Mouse (Mus musculus): ENCODE results near the gene Adamtsl3. TPM values are rescaled to one million over a fixed set of nuclear protein-coding genes. Genes with fewer than 3 reads are reported as not detected.
A peak's percentile ranks its signal among the peaks of the same experiment; 100 is the strongest.

Adamtsl3 gene
- total and polyA plus RNA-seq, 3 experiments: 2.0 to 9.2 (median 6.2) TPM

- DNase-seq: peak; percentile 53 to 63
- peak; percentile 64; the same call in 1 of the 2 replicates for TF ChIP-seq EP300 (IDR thresholded peaks at IDR 0.05; ENCODE audit: insufficient read depth, low read depth, low read length)
- no peak for TF ChIP-seq POLR2A (IDR thresholded peaks at IDR 0.05; ENCODE audit: insufficient read depth, low read depth, low read length)
- TF ChIP-seq CTCF (IDR thresholded peaks at IDR 0.05): no peak
- no peaks in the 10 kb centered on the region for H3K27me3 ChIP-seq (ENCODE audit: control insufficient read depth, insufficient read depth, low read length)
- intact Hi-C loops (cut with DNase I): no loop called here
- peaks cover 4% of the 10 kb centered on the region; the same call in 1 of the 2 replicates for H3K4me1 ChIP-seq (ENCODE audit: control insufficient read depth, insufficient read depth, low read length)
- no peaks in the 10 kb centered on the region for H3K79me2 ChIP-seq (replicated peaks; ENCODE audit: control insufficient read depth, insufficient read depth, low read length)
- no peak overlapping the region for H3K4me3 ChIP-seq
- H3K9ac ChIP-seq (ENCODE audit: low read depth, low read length): no peak overlapping the region
- 62% methylated on average over 10 of the region's 10 CpGs for WGBS
- no peaks in the 10 kb centered on the region for H3K36me3 ChIP-seq (ENCODE audit: control insufficient read depth, insufficient read depth, low read length)
- H3K27ac ChIP-seq: no peak overlapping the region
Observed at GRCm38 (mm10) chr7:82478861-82479755, 143.6 kb downstream of the Adamtsl3 start.

- H3K79me2 ChIP-seq (replicated peaks; ENCODE audit: control insufficient read depth, insufficient read depth, low read length): no peaks in the 10 kb centered on the region
- intact Hi-C loops (cut with DNase I): no loop called here
- peaks cover 4% of the 10 kb centered on the region; the same call in 1 of the 2 replicates for H3K4me1 ChIP-seq (ENCODE audit: control insufficient read depth, insufficient read depth, low read length)
- H3K4me3 ChIP-seq: no peak overlapping the region
- H3K27me3 ChIP-seq (ENCODE audit: control insufficient read depth, insufficient read depth, low read length): no peaks in the 10 kb centered on the region
- TF ChIP-seq EP300 (IDR thresholded peaks at IDR 0.05; ENCODE audit: insufficient read depth, low read depth, low read length) (no peak), CTCF (IDR thresholded peaks at IDR 0.05) (no peak), POLR2A (IDR thresholded peaks at IDR 0.05; ENCODE audit: insufficient read depth, low read depth, low read length) (no peak)
- peak in 1 of 2 experiments; percentile 20 for DNase-seq
- H3K27ac ChIP-seq: no peak overlapping the region
- 40% methylated on average over 3 of the region's 3 CpGs for WGBS
- H3K9ac ChIP-seq (ENCODE audit: low read depth, low read length): no peak overlapping the region
- H3K36me3 ChIP-seq (ENCODE audit: control insufficient read depth, insufficient read depth, low read length): no peaks in the 10 kb centered on the region
Observed at GRCm38 (mm10) chr7:82483426-82483825, 147.9 kb downstream of the Adamtsl3 start.

- DNase-seq: peak; percentile 25 to 36
- Histone ChIP-seq H3K4me3 (no peak overlapping the region), H3K9ac (ENCODE audit: low read depth, low read length) (no peak overlapping the region), H3K27me3 (ENCODE audit: control insufficient read depth, insufficient read depth, low read length) (no peaks in the 10 kb centered on the region), H3K4me1 (ENCODE audit: control insufficient read depth, insufficient read depth, low read length) (no peaks in the 10 kb centered on the region), H3K36me3 (ENCODE audit: control insufficient read depth, insufficient read depth, low read length) (no peaks in the 10 kb centered on the region), H3K79me2 (replicated peaks; ENCODE audit: control insufficient read depth, insufficient read depth, low read length) (no peaks in the 10 kb centered on the region), H3K27ac (no peak overlapping the region)
- no peak for TF ChIP-seq EP300 (IDR thresholded peaks at IDR 0.05; ENCODE audit: insufficient read depth, low read depth, low read length)
- no peak for TF ChIP-seq POLR2A (IDR thresholded peaks at IDR 0.05; ENCODE audit: insufficient read depth, low read depth, low read length)
- no peak for TF ChIP-seq CTCF (IDR thresholded peaks at IDR 0.05)
- intact Hi-C loops (cut with DNase I): no loop called here
- 76% methylated on average over 5 of the region's 5 CpGs for WGBS
Observed at GRCm38 (mm10) chr7:82484834-82485233, 149.3 kb downstream of the Adamtsl3 start.

- DNase-seq: no peak
- intact Hi-C loops (cut with DNase I): no loop called here
- Histone ChIP-seq H3K79me2 (replicated peaks; ENCODE audit: control insufficient read depth, insufficient read depth, low read length) (no peaks in the 10 kb centered on the region), H3K9ac (ENCODE audit: low read depth, low read length) (no peak overlapping the region), H3K4me1 (ENCODE audit: control insufficient read depth, insufficient read depth, low read length) (no peaks in the 10 kb centered on the region), H3K27ac (no peak overlapping the region), H3K27me3 (ENCODE audit: control insufficient read depth, insufficient read depth, low read length) (no peaks in the 10 kb centered on the region), H3K4me3 (no peak overlapping the region), H3K36me3 (ENCODE audit: control insufficient read depth, insufficient read depth, low read length) (no peaks in the 10 kb centered on the region)
- 55% methylated on average over 7 of the region's 7 CpGs for WGBS
- TF ChIP-seq CTCF (IDR thresholded peaks at IDR 0.05) (no peak), POLR2A (IDR thresholded peaks at IDR 0.05; ENCODE audit: insufficient read depth, low read depth, low read length) (no peak), EP300 (IDR thresholded peaks at IDR 0.05; ENCODE audit: insufficient read depth, low read depth, low read length) (no peak)
Observed at GRCm38 (mm10) chr7:82485344-82485954, 150.0 kb downstream of the Adamtsl3 start.

GRCm38 (mm10) chr7:82491018-82491417 is 155.5 kb downstream of the Adamtsl3 start:
- TF ChIP-seq EP300 (IDR thresholded peaks at IDR 0.05; ENCODE audit: insufficient read depth, low read depth, low read length) (no peak), CTCF (IDR thresholded peaks at IDR 0.05) (no peak), POLR2A (IDR thresholded peaks at IDR 0.05; ENCODE audit: insufficient read depth, low read depth, low read length) (no peak)
- 82% methylated on average over 1 of the region's 1 CpGs for WGBS
- H3K9ac ChIP-seq (ENCODE audit: low read depth, low read length): no peak overlapping the region

GRCm38 (mm10) chr7:82492881-82493280 is 157.4 kb downstream of the Adamtsl3 start:
- Histone ChIP-seq H3K27me3 (ENCODE audit: control insufficient read depth, insufficient read depth, low read length) (no peaks in the 10 kb centered on the region), H3K4me3 (no peak overlapping the region), H3K9ac (ENCODE audit: low read depth, low read length) (no peak overlapping the region), H3K27ac (no peak overlapping the region), H3K79me2 (replicated peaks; ENCODE audit: control insufficient read depth, insufficient read depth, low read length) (no peaks in the 10 kb centered on the region), H3K4me1 (ENCODE audit: control insufficient read depth, insufficient read depth, low read length) (no peaks in the 10 kb centered on the region), H3K36me3 (ENCODE audit: control insufficient read depth, insufficient read depth, low read length) (no peaks in the 10 kb centered on the region)
- WGBS: 91% methylated on average over 12 of the region's 12 CpGs
- intact Hi-C loops (cut with DNase I): no loop called here
- no peak for TF ChIP-seq EP300 (IDR thresholded peaks at IDR 0.05; ENCODE audit: insufficient read depth, low read depth, low read length)
- TF ChIP-seq POLR2A (IDR thresholded peaks at IDR 0.05; ENCODE audit: insufficient read depth, low read depth, low read length): no peak
- no peak for TF ChIP-seq CTCF (IDR thresholded peaks at IDR 0.05)
- no peak for DNase-seq

More at GRCm38 (mm10) chr7:82491018-82491417, 155.5 kb downstream of the Adamtsl3 start:
- Histone ChIP-seq H3K4me1 (ENCODE audit: control insufficient read depth, insufficient read depth, low read length) (no peaks in the 10 kb centered on the region), H3K79me2 (replicated peaks; ENCODE audit: control insufficient read depth, insufficient read depth, low read length) (no peaks in the 10 kb centered on the region), H3K4me3 (no peak overlapping the region), H3K27me3 (ENCODE audit: control insufficient read depth, insufficient read depth, low read length) (no peaks in the 10 kb centered on the region), H3K27ac (no peak overlapping the region), H3K36me3 (ENCODE audit: control insufficient read depth, insufficient read depth, low read length) (no peaks in the 10 kb centered on the region)
- intact Hi-C loops (cut with DNase I): no loop called here
- no peak for DNase-seq

Measured in heart, adult 2 months (tissue).